Mouse (Mus musculus): Measurements from ENCODE around the gene Stk31.

DNA sequence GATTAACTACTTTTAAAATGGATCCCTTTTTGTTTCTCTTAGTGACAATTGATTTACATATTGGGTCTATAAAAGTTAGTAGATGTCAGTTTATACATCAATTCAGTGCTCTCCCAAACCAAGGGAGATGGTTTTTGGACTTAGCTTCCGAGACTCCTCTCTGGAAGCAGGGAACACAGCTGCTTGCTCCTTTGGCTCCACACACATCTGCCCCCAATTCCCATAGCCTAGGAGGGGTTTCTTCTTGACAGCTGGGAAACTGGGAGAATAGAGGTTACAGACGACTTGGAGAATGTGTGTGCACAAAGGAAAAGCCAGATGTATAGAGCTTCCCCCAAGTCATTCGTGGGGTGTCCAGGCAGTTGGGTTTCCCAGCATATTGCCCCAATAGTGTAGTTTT lies 27.2 kb upstream of the Stk31 start:
- TF ChIP-seq CTCF (conservative IDR thresholded peaks at IDR 0.05; ENCODE audit: low read length) (no peak), POU5F1 (IDR thresholded peaks at IDR 0.05; ENCODE audit: borderline replicate concordance, low read length) (no peak)
